Mouse (Mus musculus) thymus, adult 2 months (tissue): ENCODE measurements at regions not wholly inside any gene's neighbourhood (a gene's known extent, or its start where the extent isn't known, plus 50 kb on each side); places are given as distances from the start of the nearest gene placed in this dataset.

Experiments
- CTCF ChIP-seq: fragments of 200-500 bp; IDR thresholded peaks from 2 replicates; pipeline ENCODE4 v1.5.1; 2012; ENCODE audit warnings: mild to moderate bottlenecking, control low read depth, low read length, moderate library complexity, borderline replicate concordance; ENCODE audit not compliant: control insufficient read depth, poor library complexity, insufficient read depth; ENCODE audit errors: extremely low read depth
- POLR2A ChIP-seq: fragments of 200-500 bp; IDR thresholded peaks from 2 replicates; pipeline ENCODE4 v1.6.1; 2012; ENCODE audit warnings: mild to moderate bottlenecking, low read length, control low read depth, moderate library complexity; ENCODE audit not compliant: control insufficient read depth, poor library complexity, insufficient read depth; ENCODE audit errors: extremely low read depth

- TF ChIP-seq CTCF = no peak
- TF ChIP-seq POLR2A = no peak
These were observed 181.1 kb downstream of the Wdr11 start for GRCm38 (mm10) chr7:129772540-129773331.
